Mouse (Mus musculus) Patski (cell line): Measurements from ENCODE around the gene Drap1. TPM values are rescaled to one million over a fixed set of nuclear protein-coding genes. Genes with fewer than 3 reads are reported as not detected.

Experiments used
- ATAC-seq: fragments of 100-300 bp; one replicate; pipeline ENCODE4 v1.8.0; 2021
- CTCF ChIA-PET: fragments of 350-600 bp; sonication (Branson Sonifier 250); formaldehyde crosslinking; loops from one replicate; lab custom pipeline; 2022; ENCODE audit warnings: inconsistent platforms; lab: Charles Lee
- POLR2A ChIA-PET: fragments of 350-600 bp; sonication (Branson Sonifier 250); formaldehyde crosslinking; loops from one replicate; lab custom pipeline; 2022; ENCODE audit warnings: antibody characterized with exemption, inconsistent platforms; lab: Charles Lee
- DNase-seq: peaks from one replicate; pipeline ENCODE4 v3.0.0-alpha.2; 2011; ENCODE audit warnings: low read depth, low spot score
- H3K27me3 ChIP-seq: fragments of 371-371 bp; one replicate; pipeline ENCODE4 v1.5.1; 2021
- CTCF ChIP-seq: fragments of 100-300 bp; IDR thresholded peaks from one replicate; pipeline ENCODE4 v1.5.1; 2021
- in situ Hi-C: fragments of 300-500 bp; cut with MboI; formaldehyde crosslinking; loops from 3 replicates; pipeline ENCODE4 v1.11.1; 2018; ENCODE audit warnings: low pct_unique_long_range_greater_than_20kb, mixed read lengths
- polyA plus RNA-seq: library from polyadenylated mRNA; unstranded; gene quantifications from one replicate; pipeline ENCODE4 v1.2.3, GENCODE M21; 2021

The Drap1 gene
- polyA plus RNA-seq, 1 experiment from 2014 or later, result 251 TPM

DNA sequence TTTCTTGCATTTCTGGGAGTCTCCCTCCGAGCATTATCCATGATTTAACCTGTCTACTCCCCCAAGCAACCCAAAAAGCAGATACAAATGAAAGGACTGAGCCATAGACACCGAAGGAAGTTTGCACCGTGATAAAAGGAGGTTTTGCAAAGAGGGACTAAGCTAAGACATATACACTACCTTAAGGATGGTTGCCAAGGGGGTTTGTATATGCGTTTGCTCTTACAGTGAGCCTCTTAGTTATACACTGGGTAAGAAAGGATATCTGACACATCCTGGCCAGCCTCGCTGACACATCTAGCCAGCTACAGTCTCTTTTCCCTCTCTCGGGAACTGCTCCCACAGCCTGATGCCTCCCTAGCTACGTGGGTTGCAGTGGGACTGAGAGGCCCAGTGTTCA lies 9.2 kb upstream of the Drap1 start:
- DNase-seq (no peak), ATAC-seq (no peak)
- no peak for TF ChIP-seq CTCF
- in situ Hi-C loops, result no loop called here
- H3K27me3 ChIP-seq, result no peaks in the 10 kb centered on the region
- POLR2A ChIA-PET, result interaction anchor here (0.9 to 3.6 kb wide), 8 partner anchors 12 to 67 kb away, joined by 3 to 24 read pairs (median 8); partner anchors contain the start of genes Banf1, Ccdc85b, Efemp2 and Eif1ad
- CTCF ChIA-PET, result interaction anchor here (1.1 to 7.9 kb wide), 7 partner anchors 7 to 55 kb away, joined by 3 to 65 read pairs (median 27); partner anchors contain the start of genes Ccdc85b, Cfl1, Fibp and Fosl1

DNA sequence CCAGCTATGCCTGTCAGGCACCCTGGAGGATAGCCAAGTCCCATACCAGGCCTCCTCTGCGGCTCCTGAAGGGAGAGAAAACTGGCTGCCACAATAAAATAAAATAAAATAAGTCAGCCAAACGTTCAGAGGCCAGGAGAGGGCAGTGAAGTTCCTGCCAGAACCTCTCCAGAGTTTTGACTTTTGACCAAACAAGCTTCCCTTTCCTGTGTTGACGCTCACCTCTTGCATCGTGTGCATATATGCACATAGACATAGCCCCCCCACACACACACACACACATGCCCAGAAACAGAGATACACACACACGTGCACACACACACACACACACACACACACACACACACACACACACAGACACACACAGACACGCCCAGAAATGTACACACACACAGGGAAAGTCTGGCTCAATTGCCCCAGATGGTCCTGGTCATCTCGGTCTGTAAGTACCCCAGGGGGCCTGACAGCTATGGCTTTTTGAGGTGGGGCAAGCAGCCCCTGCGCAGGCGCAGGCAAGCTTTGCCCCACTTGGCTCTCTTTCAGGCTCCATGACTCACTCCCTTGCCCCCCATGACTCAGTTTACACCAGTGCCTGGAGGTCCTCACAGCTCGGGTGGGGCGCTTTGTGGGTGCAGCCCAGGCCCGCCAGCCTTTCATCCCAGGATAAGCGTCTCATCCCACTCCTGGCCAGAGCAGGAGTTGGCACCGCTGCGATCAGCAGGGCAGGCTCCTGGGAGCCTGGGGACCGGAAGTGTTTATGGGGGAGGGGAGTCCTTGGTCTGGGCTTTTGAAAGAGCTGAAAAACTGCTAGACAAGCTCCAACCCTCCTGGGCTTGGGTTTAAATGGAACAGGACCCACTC lies 8.4 kb upstream of the Drap1 start:
- POLR2A ChIA-PET, result interaction anchor here (0.7 to 3.6 kb wide), 10 partner anchors 13 to 66 kb away, joined by 3 to 24 read pairs (median 8); partner anchors contain the start of genes Banf1, Ccdc85b, Efemp2 and Eif1ad
- H3K27me3 ChIP-seq, result no peaks in the 10 kb centered on the region
- CTCF ChIA-PET, result interaction anchor here (1.1 to 7.9 kb wide), 11 partner anchors 8 to 136 kb away, joined by 3 to 65 read pairs (median 9); partner anchors contain the start of genes Ccdc85b, Cfl1, Fibp and Fosl1
- DNase-seq (no peak), ATAC-seq (no peak)
- TF ChIP-seq CTCF, result no peak
- in situ Hi-C loops, result no loop called here

DNA sequence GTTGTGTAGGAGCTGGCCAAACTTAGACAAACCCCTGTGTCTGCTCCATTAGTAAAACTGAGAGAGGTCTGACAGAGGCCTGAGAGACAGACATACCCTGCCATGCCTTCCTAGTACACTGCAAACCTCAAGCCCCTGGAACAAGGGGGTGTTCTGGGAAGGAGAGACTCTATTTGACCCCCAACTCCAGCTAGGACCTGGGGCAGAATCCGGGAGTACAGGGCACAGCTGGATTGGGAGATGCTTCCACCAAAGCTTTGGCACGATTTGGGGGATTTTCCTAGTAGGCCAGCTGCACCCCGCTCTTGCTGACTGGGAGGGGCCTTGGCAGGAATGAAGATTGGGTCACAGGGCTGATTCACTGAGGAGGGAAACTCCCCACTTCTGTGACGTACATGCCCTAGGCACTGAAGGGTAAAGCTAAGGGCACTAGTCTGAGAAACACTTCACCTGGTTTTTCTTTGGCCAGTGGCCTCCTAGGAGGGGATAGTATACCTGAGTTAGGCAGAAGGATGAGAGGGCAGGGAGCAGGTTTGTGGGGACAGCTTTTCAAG lies 7.2 kb upstream of the Drap1 start:
- no peak for ATAC-seq
- H3K27me3 ChIP-seq, result no peaks in the 10 kb centered on the region
- DNase-seq, result no peak
- in situ Hi-C loops, result no loop called here
- ChIA-PET CTCF (interaction anchor here (1.3 to 7.9 kb wide), 10 partner anchors 15 to 137 kb away, joined by 3 to 65 read pairs (median 12); partner anchors contain the start of genes Ccdc85b, Cfl1, Fibp and Fosl1), POLR2A (interaction anchor here (0.9 to 3.6 kb wide), 7 partner anchors 16 to 56 kb away, joined by 3 to 24 read pairs (median 13); partner anchors contain the start of genes Ccdc85b, Efemp2, Fibp and Fosl1)
- no peak for TF ChIP-seq CTCF

DNA sequence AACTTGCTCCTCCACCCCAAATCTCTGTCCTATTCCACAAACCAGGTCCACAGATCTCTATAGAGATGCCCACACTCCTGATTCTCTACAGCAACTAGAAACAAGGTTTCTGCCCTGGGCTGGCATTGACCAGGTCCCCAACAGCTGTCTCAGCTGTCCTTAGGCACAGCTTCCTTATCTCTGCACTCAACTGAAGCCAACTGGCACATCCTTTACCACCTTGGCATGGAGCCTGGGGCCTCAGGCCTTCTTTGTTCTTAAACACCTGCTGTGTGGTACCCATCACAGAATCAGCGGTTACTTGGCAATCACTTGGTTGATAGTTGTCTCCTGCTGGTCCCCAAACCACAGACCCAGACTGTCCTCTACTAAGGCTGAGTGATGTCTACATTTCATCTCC lies 5.6 kb upstream of the Drap1 start:
- no peak for TF ChIP-seq CTCF
- ChIA-PET POLR2A (interaction anchor here (0.5 to 3.6 kb wide), 6 partner anchors 19 to 60 kb away, joined by 3 to 21 read pairs (median 8); partner anchors contain the start of genes Ccdc85b, Cfl1, Fibp and Mus81), CTCF (interaction anchor here (0.8 to 7.9 kb wide), 9 partner anchors 11 to 92 kb away, joined by 3 to 65 read pairs (median 4); partner anchors contain the start of genes Banf1, Ccdc85b, Cfl1 and Eif1ad)
- in situ Hi-C loops, result no loop called here
- ATAC-seq (no peak), DNase-seq (no peak)
- H3K27me3 ChIP-seq, result no peaks in the 10 kb centered on the region

DNA sequence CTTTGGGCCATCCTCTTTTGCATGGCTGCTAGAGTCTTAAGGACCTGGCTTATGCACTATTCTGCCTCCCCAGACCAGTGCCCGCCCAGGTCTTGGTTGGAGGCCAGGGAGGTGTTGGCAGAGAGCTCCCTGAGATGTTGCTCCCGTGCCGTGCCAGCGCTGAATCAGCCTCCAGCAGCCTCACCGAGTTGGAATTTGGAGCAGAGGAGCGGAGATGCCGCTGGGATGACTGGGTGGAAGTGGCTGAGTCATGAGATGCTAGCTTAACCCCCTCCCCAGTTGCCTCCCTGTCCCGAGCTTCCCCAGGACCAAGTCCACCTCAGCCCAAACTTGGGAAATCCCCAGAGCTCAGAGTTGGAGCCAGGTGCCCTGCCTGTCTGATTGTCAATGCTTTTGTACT lies 5.0 kb upstream of the Drap1 start:
- DNase-seq (peak; percentile 87), ATAC-seq (peak; percentile 66)
- no peaks in the 10 kb centered on the region for H3K27me3 ChIP-seq
- ChIA-PET POLR2A (interaction anchor here (0.5 to 2.0 kb wide), 5 partner anchors 20 to 62 kb away, joined by 3 to 11 read pairs (median 3); partner anchors contain the start of genes Ccdc85b, Cfl1 and Sart1), CTCF (interaction anchor here (0.8 to 7.9 kb wide), 10 partner anchors 11 to 142 kb away, joined by 3 to 65 read pairs (median 4); partner anchors contain the start of genes Ap5b1, Banf1, Ccdc85b and Cfl1)
- in situ Hi-C loops, result loop anchor here (5.0 kb wide), 1 partner anchor 128 kb away; no protein-coding TSS in a partner anchor
- no peak for TF ChIP-seq CTCF

DNA sequence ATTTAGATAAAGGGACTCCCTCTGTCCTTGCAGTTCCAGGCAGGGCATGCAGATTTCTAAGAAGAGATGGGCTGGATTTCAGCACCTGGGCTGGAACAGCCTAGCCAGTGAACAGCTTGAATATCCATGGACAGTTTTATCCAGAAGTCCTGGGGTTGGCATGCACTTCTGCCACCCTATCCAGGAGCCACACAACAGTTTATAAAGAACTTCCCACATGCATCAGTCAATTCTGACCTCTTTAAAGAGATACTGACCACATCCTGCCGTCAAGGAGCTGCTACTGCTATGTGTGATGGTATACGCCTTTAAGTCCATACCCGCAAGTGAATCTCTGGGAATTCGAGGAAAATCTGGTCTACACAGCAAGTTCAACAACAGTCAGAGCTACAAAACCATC lies 4.4 kb upstream of the Drap1 start:
- POLR2A ChIA-PET, result interaction anchor here (0.8 to 2.0 kb wide), 4 partner anchors 28 to 62 kb away, joined by 3 to 11 read pairs (median 4); partner anchors contain the start of genes Ccdc85b and Sart1
- in situ Hi-C loops, result loop anchor here (5.0 kb wide), 1 partner anchor 127 kb away; no protein-coding TSS in a partner anchor

DNA sequence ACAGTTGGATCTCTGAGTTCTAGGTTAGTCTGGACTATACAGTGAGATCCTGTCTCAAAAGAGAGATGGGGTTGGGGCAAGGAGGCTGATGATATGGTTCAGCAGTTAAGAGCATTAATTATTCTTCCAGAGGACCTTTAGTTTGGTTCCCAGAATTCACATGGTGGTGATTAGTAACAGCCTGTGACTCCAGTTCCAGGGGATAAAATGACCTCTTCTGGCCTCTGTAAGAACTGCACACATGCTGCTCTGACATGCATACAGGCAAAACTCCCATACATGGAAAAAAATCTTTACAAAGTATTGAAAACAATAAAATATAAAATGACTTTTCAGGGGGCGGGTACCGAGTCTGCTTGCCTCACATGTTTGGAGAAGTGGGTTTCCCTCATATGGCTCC lies 3.3 kb upstream of the Drap1 start:
- CTCF ChIA-PET, result interaction anchor here (0.9 to 7.9 kb wide), 5 partner anchors 17 to 90 kb away, joined by 3 to 65 read pairs (median 4); partner anchors contain the start of genes Cfl1 and Mus81
- TF ChIP-seq CTCF, result no peak
- in situ Hi-C loops, result loop anchor here (5.0 kb wide), 1 partner anchor 126 kb away; no protein-coding TSS in a partner anchor
- ATAC-seq (no peak), DNase-seq (no peak)
- POLR2A ChIA-PET, result interaction anchor here (0.6 to 1.0 kb wide), 2 partner anchors 20 to 401 kb away, joined by 3 to 5 read pairs; partner anchors contain the start of gene Fosl1
- no peaks in the 10 kb centered on the region for H3K27me3 ChIP-seq

More for the DNA sequence above, 4.4 kb upstream of the Drap1 start:
- CTCF ChIA-PET, result interaction anchor here (0.9 to 7.9 kb wide), 10 partner anchors 18 to 142 kb away, joined by 3 to 65 read pairs (median 4); partner anchors contain the start of genes Ap5b1, Banf1, Ccdc85b and Cfl1
- TF ChIP-seq CTCF, result no peak
- ATAC-seq (no peak), DNase-seq (no peak)
- no peaks in the 10 kb centered on the region for H3K27me3 ChIP-seq

DNA sequence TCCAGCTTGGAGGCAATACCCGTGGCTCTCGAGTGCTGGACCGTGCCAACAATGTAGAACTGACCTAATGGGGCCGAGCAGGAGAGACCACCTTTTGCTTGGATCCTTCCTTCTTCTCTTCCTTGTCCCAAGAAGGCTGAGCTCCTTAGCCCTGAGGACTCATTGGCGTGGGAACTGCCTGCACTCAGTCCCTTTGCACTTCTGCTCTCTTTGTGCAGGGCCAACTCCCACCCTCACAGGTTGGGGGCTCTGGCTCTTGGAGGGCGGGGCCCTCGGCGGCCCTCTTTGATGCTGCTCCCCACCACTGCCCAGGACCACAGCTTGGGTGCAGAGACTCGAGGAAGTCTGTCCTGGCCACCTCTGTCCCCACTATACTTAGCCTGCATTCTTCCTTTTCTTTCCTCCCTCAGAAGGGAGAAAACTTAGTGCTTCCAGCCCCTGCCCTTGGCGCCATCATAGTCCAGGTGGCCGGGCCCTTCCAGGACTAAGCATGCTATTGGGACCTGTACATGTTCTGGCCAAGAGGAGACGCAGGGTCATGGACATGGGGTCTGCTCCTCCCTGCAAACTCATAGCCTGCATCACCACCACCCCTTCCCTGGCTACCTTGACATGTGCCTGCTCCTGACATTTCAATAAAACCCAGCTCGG lies 2.0 kb upstream of the Drap1 start:
- POLR2A ChIA-PET, result interaction anchor here (0.7 to 3.5 kb wide), 6 partner anchors 21 to 139 kb away, joined by 3 to 14 read pairs (median 8); partner anchors contain the start of genes Banf1, Eif1ad, Fosl1 and Mus81
- TF ChIP-seq CTCF, result no peak

More for the DNA sequence above, 2.0 kb upstream of the Drap1 start:
- in situ Hi-C loops, result loop anchor here (5.0 kb wide), 1 partner anchor 124 kb away; no protein-coding TSS in a partner anchor
- no peaks in the 10 kb centered on the region for H3K27me3 ChIP-seq
- CTCF ChIA-PET, result interaction anchor here (0.9 to 2.8 kb wide), 3 partner anchors 19 to 62 kb away, joined by 4 to 10 read pairs (median 4); partner anchors contain the start of gene Mus81
- no peak for ATAC-seq
- no peak for DNase-seq
